Mouse (Mus musculus): ENCODE measurements around the gene Vps13c. TPM values are rescaled to one million over a fixed set of nuclear protein-coding genes. Genes with fewer than 3 reads are reported as not detected.

Vps13c gene
- polyA plus RNA-seq, 1 experiment from 2014 or later, result 7.1 TPM

- Histone ChIP-seq H3K4me1 (ENCODE audit: control insufficient read depth, insufficient read depth, low read length) (no peaks in the 10 kb centered on the region; the same call in 1 of the 2 replicates), H3K27me3 (ENCODE audit: control insufficient read depth, insufficient read depth, low read length) (no peaks in the 10 kb centered on the region), H3K36me3 (ENCODE audit: control insufficient read depth, insufficient read depth, low read length) (no peaks in the 10 kb centered on the region), H3K4me3 (ENCODE audit: low read depth, low read length) (no peak overlapping the region), H3K9ac (ENCODE audit: low read length) (no peak overlapping the region), H3K9me3 (ENCODE audit: control insufficient read depth, low read length) (no peaks in the 10 kb centered on the region), H3K4me2 (no peak overlapping the region), H3K27ac (ENCODE audit: low read depth, low read length) (no peak overlapping the region)
- DNase-seq (ENCODE audit: low spot score, missing footprints) (no peak), ATAC-seq (ENCODE audit: low FRiP score) (no peak)
- WGBS, result 65% methylated on average over 6 of the region's 6 CpGs
These were observed 29.7 kb upstream of the Vps13c start for GRCm38 (mm10) chr9:67810527-67810926.

GRCm38 (mm10) chr9:67811116-67811515, 29.1 kb upstream of the Vps13c start:
- 94% methylated on average over 3 of the region's 3 CpGs for WGBS
- no peaks in the 10 kb centered on the region for H3K9me3 ChIP-seq (ENCODE audit: control insufficient read depth, low read length)
- H3K4me2 ChIP-seq, result no peak overlapping the region
- no peak overlapping the region for H3K4me3 ChIP-seq (ENCODE audit: low read depth, low read length)
- DNase-seq (ENCODE audit: low spot score, missing footprints) (no peak), ATAC-seq (ENCODE audit: low FRiP score) (no peak)
- no peak overlapping the region for H3K27ac ChIP-seq (ENCODE audit: low read depth, low read length)
- no peaks in the 10 kb centered on the region; the same call in 1 of the 2 replicates for H3K4me1 ChIP-seq (ENCODE audit: control insufficient read depth, insufficient read depth, low read length)
- no peak overlapping the region for H3K9ac ChIP-seq (ENCODE audit: low read length)
- no peaks in the 10 kb centered on the region for H3K36me3 ChIP-seq (ENCODE audit: control insufficient read depth, insufficient read depth, low read length)
- no peaks in the 10 kb centered on the region for H3K27me3 ChIP-seq (ENCODE audit: control insufficient read depth, insufficient read depth, low read length)

GRCm38 (mm10) chr9:67813171-67813570, 27.0 kb upstream of the Vps13c start:
- Histone ChIP-seq H3K27me3 (ENCODE audit: control insufficient read depth, insufficient read depth, low read length) (no peaks in the 10 kb centered on the region), H3K4me3 (ENCODE audit: low read depth, low read length) (no peak overlapping the region), H3K9me3 (ENCODE audit: control insufficient read depth, low read length) (no peaks in the 10 kb centered on the region), H3K4me2 (no peak overlapping the region), H3K9ac (ENCODE audit: low read length) (no peak overlapping the region), H3K36me3 (ENCODE audit: control insufficient read depth, insufficient read depth, low read length) (no peaks in the 10 kb centered on the region), H3K27ac (ENCODE audit: low read depth, low read length) (no peak overlapping the region), H3K4me1 (ENCODE audit: control insufficient read depth, insufficient read depth, low read length) (no peaks in the 10 kb centered on the region; the same call in 1 of the 2 replicates)
- ATAC-seq (ENCODE audit: low FRiP score), result no peak
- no peak for DNase-seq (ENCODE audit: low spot score, missing footprints)
- WGBS, result 80% methylated on average over 4 of the region's 4 CpGs

GRCm38 (mm10) chr9:67813665-67814337, 26.4 kb upstream of the Vps13c start:
- ATAC-seq (ENCODE audit: low FRiP score) (no peak), DNase-seq (ENCODE audit: low spot score, missing footprints) (no peak)
- H3K36me3 ChIP-seq (ENCODE audit: control insufficient read depth, insufficient read depth, low read length), result no peaks in the 10 kb centered on the region
- H3K4me3 ChIP-seq (ENCODE audit: low read depth, low read length), result no peak overlapping the region
- no peak overlapping the region for H3K9ac ChIP-seq (ENCODE audit: low read length)
- H3K9me3 ChIP-seq (ENCODE audit: control insufficient read depth, low read length), result no peaks in the 10 kb centered on the region
- H3K4me1 ChIP-seq (ENCODE audit: control insufficient read depth, insufficient read depth, low read length), result no peaks in the 10 kb centered on the region; the same call in 1 of the 2 replicates
- no peak overlapping the region for H3K4me2 ChIP-seq
- H3K27ac ChIP-seq (ENCODE audit: low read depth, low read length), result no peak overlapping the region
- WGBS, result 18% methylated on average over 8 of the region's 8 CpGs
- no peaks in the 10 kb centered on the region for H3K27me3 ChIP-seq (ENCODE audit: control insufficient read depth, insufficient read depth, low read length)

GRCm38 (mm10) chr9:67816172-67816928, 23.8 kb upstream of the Vps13c start:
- Histone ChIP-seq H3K4me3 (ENCODE audit: low read depth, low read length) (no peak overlapping the region), H3K4me2 (no peak overlapping the region), H3K27me3 (ENCODE audit: control insufficient read depth, insufficient read depth, low read length) (no peaks in the 10 kb centered on the region), H3K4me1 (ENCODE audit: control insufficient read depth, insufficient read depth, low read length) (no peaks in the 10 kb centered on the region; the same call in 1 of the 2 replicates), H3K36me3 (ENCODE audit: control insufficient read depth, insufficient read depth, low read length) (no peaks in the 10 kb centered on the region), H3K9me3 (ENCODE audit: control insufficient read depth, low read length) (no peaks in the 10 kb centered on the region), H3K9ac (ENCODE audit: low read length) (no peak overlapping the region), H3K27ac (ENCODE audit: low read depth, low read length) (no peak overlapping the region)
- WGBS, result 76% methylated on average over 2 of the region's 2 CpGs
- no peak for DNase-seq (ENCODE audit: low spot score, missing footprints)
- no peak for ATAC-seq (ENCODE audit: low FRiP score)

GRCm38 (mm10) chr9:67817898-67818667, 22.1 kb upstream of the Vps13c start:
- DNase-seq (ENCODE audit: low spot score, missing footprints), result no peak

GRCm38 (mm10) chr9:67818668-67818950, 21.6 kb upstream of the Vps13c start:
- Histone ChIP-seq H3K4me2 (no peak overlapping the region), H3K36me3 (ENCODE audit: control insufficient read depth, insufficient read depth, low read length) (no peaks in the 10 kb centered on the region), H3K9ac (ENCODE audit: low read length) (no peak overlapping the region), H3K27ac (ENCODE audit: low read depth, low read length) (no peak overlapping the region), H3K4me3 (ENCODE audit: low read depth, low read length) (no peak overlapping the region), H3K27me3 (ENCODE audit: control insufficient read depth, insufficient read depth, low read length) (no peaks in the 10 kb centered on the region), H3K4me1 (ENCODE audit: control insufficient read depth, insufficient read depth, low read length) (no peaks in the 10 kb centered on the region; the same call in 1 of the 2 replicates), H3K9me3 (ENCODE audit: control insufficient read depth, low read length) (no peaks in the 10 kb centered on the region)
- WGBS, result 92% methylated on average over 4 of the region's 4 CpGs
- ATAC-seq (ENCODE audit: low FRiP score) (no peak), DNase-seq (ENCODE audit: low spot score, missing footprints) (no peak)

More at GRCm38 (mm10) chr9:67817898-67818667, 22.1 kb upstream of the Vps13c start:
- Histone ChIP-seq H3K9me3 (ENCODE audit: control insufficient read depth, low read length) (no peaks in the 10 kb centered on the region), H3K36me3 (ENCODE audit: control insufficient read depth, insufficient read depth, low read length) (no peaks in the 10 kb centered on the region), H3K27ac (ENCODE audit: low read depth, low read length) (no peak overlapping the region), H3K27me3 (ENCODE audit: control insufficient read depth, insufficient read depth, low read length) (no peaks in the 10 kb centered on the region), H3K9ac (ENCODE audit: low read length) (no peak overlapping the region), H3K4me1 (ENCODE audit: control insufficient read depth, insufficient read depth, low read length) (no peaks in the 10 kb centered on the region; the same call in 1 of the 2 replicates), H3K4me3 (ENCODE audit: low read depth, low read length) (no peak overlapping the region), H3K4me2 (no peak overlapping the region)
- no peak for ATAC-seq (ENCODE audit: low FRiP score)
- WGBS, result 69% methylated on average over 10 of the region's 10 CpGs

- Histone ChIP-seq H3K36me3 (ENCODE audit: control insufficient read depth, insufficient read depth, low read length) (no peaks in the 10 kb centered on the region), H3K27me3 (ENCODE audit: control insufficient read depth, insufficient read depth, low read length) (no peaks in the 10 kb centered on the region), H3K9me3 (ENCODE audit: control insufficient read depth, low read length) (no peaks in the 10 kb centered on the region), H3K4me1 (ENCODE audit: control insufficient read depth, insufficient read depth, low read length) (no peaks in the 10 kb centered on the region), H3K27ac (ENCODE audit: low read depth, low read length) (no peak overlapping the region), H3K4me3 (ENCODE audit: low read depth, low read length) (no peak overlapping the region), H3K9ac (ENCODE audit: low read length) (no peak overlapping the region), H3K4me2 (no peak overlapping the region)
- ATAC-seq (ENCODE audit: low FRiP score) (no peak), DNase-seq (ENCODE audit: low spot score, missing footprints) (no peak)
- WGBS, result 79% methylated on average over 5 of the region's 5 CpGs
These were observed 17.1 kb upstream of the Vps13c start for GRCm38 (mm10) chr9:67823131-67823530.

GRCm38 (mm10) chr9:67825527-67825926, 14.7 kb upstream of the Vps13c start:
- DNase-seq (ENCODE audit: low spot score, missing footprints) (peak; percentile 44), ATAC-seq (ENCODE audit: low FRiP score) (no peak)
- H3K27me3 ChIP-seq (ENCODE audit: control insufficient read depth, insufficient read depth, low read length), result peaks cover 17% of the 10 kb centered on the region
- WGBS, result 86% methylated on average over 7 of the region's 7 CpGs
- H3K36me3 ChIP-seq (ENCODE audit: control insufficient read depth, insufficient read depth, low read length), result no peaks in the 10 kb centered on the region
- H3K4me1 ChIP-seq (ENCODE audit: control insufficient read depth, insufficient read depth, low read length), result peaks cover 1% of the 10 kb centered on the region; the same call in 1 of the 2 replicates
- no peak overlapping the region for H3K4me2 ChIP-seq
- H3K9ac ChIP-seq (ENCODE audit: low read length), result no peak overlapping the region
- no peak overlapping the region for H3K27ac ChIP-seq (ENCODE audit: low read depth, low read length)
- no peak overlapping the region for H3K4me3 ChIP-seq (ENCODE audit: low read depth, low read length)
- H3K9me3 ChIP-seq (ENCODE audit: control insufficient read depth, low read length), result no peaks in the 10 kb centered on the region

Data from midbrain, embryonic 11.5 days (tissue).